Mouse (Mus musculus) forebrain, postnatal 0 days (tissue): ENCODE measurements at regions not wholly inside any gene's neighbourhood (a gene's known extent, or its start where the extent isn't known, plus 50 kb on each side); places are given as distances from the start of the nearest gene placed in this dataset.
"Not testable (repeated sequence)": the region's sequence is repeated elsewhere in the genome, so short reads cannot be mapped to it uniquely, and the experiment has no call there.

ENCODE experiments used
- ATAC-seq: fragments of 200-750 bp; cut with Nextera tagmentation; 2 replicates; pipeline ENCODE4 v1.8.0; 2017; ENCODE audit warnings: mild to moderate bottlenecking, moderate library complexity
- DNase-seq: peaks from one replicate; pipeline ENCODE4 v3.0.0-alpha.2; 2015
- H3K27ac ChIP-seq: fragments of 300-500 bp; sonication (generic); 2 replicates; pipeline ENCODE4 v1.5.1; 2014; ENCODE audit warnings: low read depth, mild to moderate bottlenecking, antibody characterized with exemption, low read length, moderate library complexity, mixed read lengths
- H3K27me3 ChIP-seq: fragments of 300-500 bp; sonication (generic); 2 replicates; pipeline ENCODE4 v1.6.1; 2014; ENCODE audit warnings: mild to moderate bottlenecking, low read length, mixed read lengths; ENCODE audit not compliant: insufficient read depth
- H3K36me3 ChIP-seq: fragments of 300-500 bp; sonication (generic); 2 replicates; pipeline ENCODE4 v1.6.1; 2014; ENCODE audit warnings: mild to moderate bottlenecking, moderate library complexity; ENCODE audit not compliant: insufficient read depth
- H3K4me1 ChIP-seq: fragments of 300-500 bp; sonication (generic); 2 replicates; pipeline ENCODE4 v1.6.1; 2014; ENCODE audit warnings: antibody characterized with exemption; ENCODE audit not compliant: insufficient read depth
- H3K4me2 ChIP-seq: fragments of 300-500 bp; sonication (generic); 2 replicates; pipeline ENCODE4 v1.6.1; 2014; ENCODE audit warnings: low read depth, mild to moderate bottlenecking, moderate library complexity
- H3K4me3 ChIP-seq: fragments of 300-500 bp; sonication (generic); 2 replicates; pipeline ENCODE4 v1.5.1; 2014; ENCODE audit warnings: low read depth, low read length, mixed read lengths
- H3K9ac ChIP-seq: fragments of 300-500 bp; sonication (generic); 2 replicates; pipeline ENCODE4 v1.6.1; 2014; ENCODE audit warnings: mild to moderate bottlenecking
- H3K9me3 ChIP-seq: fragments of 300-500 bp; sonication (generic); 2 replicates; pipeline ENCODE4 v1.6.1; 2016; ENCODE audit warnings: low read length
- CTCF ChIP-seq: sonication (generic); IDR thresholded peaks from 2 replicates; pipeline ENCODE4 v1.5.1; 2016; ENCODE audit warnings: antibody characterized with exemption, control low read depth, low read depth
- WGBS: fragments of 180-500 bp; shearing (Covaris S2); extraction: QIAGEN DNeasy Blood & Tissue Kit; methylation state at CpG from one replicate; pipeline ENCODE4 v1.1.7; 2014; 5-methylcytosine and 5-hydroxymethylcytosine counted together

DNA sequence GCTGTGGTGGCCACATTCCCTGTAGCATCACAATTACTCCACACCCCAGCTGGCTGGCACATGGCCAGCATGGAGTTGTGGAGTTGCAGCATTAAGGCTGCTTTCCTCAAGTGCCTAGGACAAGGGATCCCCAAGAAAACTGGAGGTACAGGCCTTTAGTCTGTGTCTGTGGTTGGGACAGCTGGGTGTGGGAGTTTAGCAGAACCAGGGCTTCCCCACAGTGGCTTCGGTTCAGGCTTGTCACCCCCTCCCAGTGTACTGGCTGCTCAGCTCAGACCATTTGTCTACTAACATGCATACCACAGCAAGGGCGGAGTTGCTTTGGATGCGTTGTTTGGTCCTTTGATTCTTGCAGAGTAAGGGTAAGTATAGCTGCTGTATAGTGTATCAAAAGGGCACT lies 79.1 kb upstream of the Neurl1b start:
- no peaks in the 10 kb centered on the region for H3K36me3 ChIP-seq
- 87% methylated on average over 3 of the region's 3 CpGs for WGBS
- TF ChIP-seq CTCF: no peak

DNA sequence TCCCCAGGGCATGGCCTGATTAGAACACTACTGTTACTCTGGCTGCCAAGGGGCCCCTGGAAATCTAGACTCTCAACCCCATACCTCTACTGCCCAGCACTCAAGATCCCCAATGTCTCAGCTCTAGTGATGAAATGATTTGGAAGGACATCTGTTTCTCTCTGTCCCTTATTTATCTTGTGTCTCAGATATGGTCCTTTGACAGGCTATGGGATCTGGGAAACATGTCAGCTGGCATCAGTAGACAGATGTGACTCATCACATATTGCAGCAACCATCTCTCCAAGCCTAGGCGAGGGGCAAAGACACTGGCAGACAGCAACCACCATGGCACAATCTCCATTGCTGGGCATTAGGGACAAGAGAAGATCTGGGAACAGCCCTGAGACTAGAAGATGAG lies 78.6 kb upstream of the Neurl1b start:
- Histone ChIP-seq H3K36me3 (no peaks in the 10 kb centered on the region), H3K27ac (no peak overlapping the region), H3K4me3 (no peak overlapping the region), H3K4me2 (no peak overlapping the region), H3K9me3 (no peaks in the 10 kb centered on the region), H3K9ac (no peak overlapping the region), H3K4me1 (no peaks in the 10 kb centered on the region), H3K27me3 (no peaks in the 10 kb centered on the region)
- DNase-seq (no peak), ATAC-seq (no peak)
- 96% methylated on average over 1 of the region's 1 CpGs for WGBS
- no peak for TF ChIP-seq CTCF

More for the DNA sequence above, 79.1 kb upstream of the Neurl1b start:
- H3K9ac ChIP-seq: no peak overlapping the region
- H3K27me3 ChIP-seq: no peaks in the 10 kb centered on the region
- ATAC-seq: no peak
- H3K4me2 ChIP-seq: no peak overlapping the region
- H3K9me3 ChIP-seq: no peaks in the 10 kb centered on the region
- no peak overlapping the region for H3K4me3 ChIP-seq
- H3K27ac ChIP-seq: no peak overlapping the region
- DNase-seq: no peak
- no peaks in the 10 kb centered on the region for H3K4me1 ChIP-seq

DNA sequence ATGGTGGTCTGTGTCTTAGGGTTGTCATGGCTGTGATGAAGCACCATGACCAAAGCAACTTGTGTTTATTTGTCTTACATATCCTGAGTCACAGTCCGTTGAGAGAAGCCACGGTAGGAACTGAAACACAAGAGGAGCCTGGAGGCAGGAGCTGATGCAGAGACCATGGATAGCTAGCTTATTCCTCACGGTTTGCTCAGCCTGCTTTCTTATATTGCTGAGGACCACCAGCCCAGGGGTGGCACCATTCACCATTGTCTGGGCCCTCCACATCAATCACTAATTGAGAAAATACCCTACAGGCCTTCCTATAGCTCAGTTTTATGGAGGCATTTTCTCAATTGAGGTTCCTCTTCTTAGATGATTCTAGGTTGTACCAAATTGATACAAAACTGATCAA lies 77.5 kb upstream of the Neurl1b start:
- DNase-seq (no peak), ATAC-seq (no peak)
- H3K27me3 ChIP-seq: no peaks in the 10 kb centered on the region
- no peak overlapping the region for H3K27ac ChIP-seq
- H3K9ac ChIP-seq: no peak overlapping the region
- H3K9me3 ChIP-seq: no peaks in the 10 kb centered on the region
- no peak overlapping the region for H3K4me3 ChIP-seq
- no peaks in the 10 kb centered on the region for H3K4me1 ChIP-seq
- no peaks in the 10 kb centered on the region for H3K36me3 ChIP-seq
- H3K4me2 ChIP-seq: no peak overlapping the region
- 65% methylated on average over 3 of the region's 3 CpGs for WGBS
- TF ChIP-seq CTCF: no peak

DNA sequence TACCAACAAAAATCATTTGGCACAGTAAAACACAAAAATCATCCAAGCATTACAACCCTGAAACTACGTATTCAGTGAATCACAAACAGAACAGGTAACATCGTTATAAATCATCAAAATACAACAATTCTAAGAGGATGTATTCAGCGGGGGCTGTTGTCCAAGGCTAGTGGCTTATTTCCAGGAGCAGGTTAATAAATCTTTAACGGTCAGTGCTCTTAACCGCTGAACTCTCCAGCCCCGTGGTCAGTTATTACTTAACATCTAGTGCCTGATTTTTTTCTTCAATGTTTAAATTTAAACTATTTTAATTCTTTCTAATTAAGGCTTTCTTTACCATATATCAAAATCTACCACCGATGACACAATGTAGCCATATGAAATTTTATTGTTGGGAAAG lies 69.2 kb upstream of the Neurl1b start:
- H3K4me1 ChIP-seq, DNase-seq, ATAC-seq, H3K9ac ChIP-seq, H3K4me3 ChIP-seq, H3K27me3 ChIP-seq, H3K9me3 ChIP-seq, H3K4me2 ChIP-seq, H3K36me3 ChIP-seq, H3K27ac ChIP-seq: not testable (repeated sequence)
- WGBS: 85% methylated on average over 7 of the region's 7 CpGs

DNA sequence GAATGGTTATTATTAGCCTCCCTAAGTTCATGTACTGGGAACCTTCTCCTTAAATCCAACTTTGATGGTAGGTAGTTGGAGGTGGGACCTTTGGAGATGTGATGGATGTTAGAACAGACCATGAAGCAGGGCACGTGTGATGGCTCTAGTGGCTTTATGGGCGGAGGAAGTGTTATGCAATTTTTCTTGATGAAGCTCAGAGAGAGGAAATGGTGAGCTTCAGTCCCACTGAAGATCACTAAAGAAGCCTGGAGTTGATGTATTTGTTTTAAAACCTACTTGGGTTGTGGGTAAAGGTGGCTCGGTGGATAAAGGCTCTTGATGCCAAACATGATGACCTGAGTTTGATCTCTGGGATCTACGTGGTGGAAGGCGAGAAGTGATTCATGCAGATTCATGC lies 66.5 kb upstream of the Neurl1b start:
- DNase-seq (no peak), ATAC-seq (no peak)
- Histone ChIP-seq H3K9ac (no peak overlapping the region), H3K9me3 (no peaks in the 10 kb centered on the region), H3K4me3 (no peak overlapping the region), H3K4me1 (no peaks in the 10 kb centered on the region), H3K27ac (no peak overlapping the region), H3K4me2 (no peak overlapping the region), H3K27me3 (no peaks in the 10 kb centered on the region), H3K36me3 (no peaks in the 10 kb centered on the region)
- 93% methylated on average over 5 of the region's 5 CpGs for WGBS
- no peak for TF ChIP-seq CTCF

DNA sequence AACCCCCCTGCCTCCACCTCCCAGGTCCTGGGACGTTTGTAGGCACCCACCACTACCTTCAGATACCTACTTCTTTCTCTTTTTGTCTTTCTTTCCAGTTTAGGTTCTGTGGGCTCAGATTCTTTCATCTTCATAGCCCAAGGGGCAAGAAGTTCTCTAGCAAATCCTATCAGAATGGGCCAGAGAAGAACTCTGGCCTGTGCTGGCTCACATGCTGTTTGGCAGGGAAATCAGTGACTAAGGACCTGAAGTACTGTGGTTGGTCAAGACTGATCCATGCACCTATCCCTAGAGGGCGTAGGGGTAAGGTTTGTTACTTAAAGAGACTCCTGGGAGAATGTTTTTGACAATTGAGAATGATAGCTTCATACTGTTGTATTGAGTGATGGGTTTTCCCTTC lies 64.9 kb upstream of the Neurl1b start:
- 47% methylated on average over 2 of the region's 2 CpGs for whole genome bisulfite sequencing
- no peak overlapping the region for H3K27ac ChIP-seq

DNA sequence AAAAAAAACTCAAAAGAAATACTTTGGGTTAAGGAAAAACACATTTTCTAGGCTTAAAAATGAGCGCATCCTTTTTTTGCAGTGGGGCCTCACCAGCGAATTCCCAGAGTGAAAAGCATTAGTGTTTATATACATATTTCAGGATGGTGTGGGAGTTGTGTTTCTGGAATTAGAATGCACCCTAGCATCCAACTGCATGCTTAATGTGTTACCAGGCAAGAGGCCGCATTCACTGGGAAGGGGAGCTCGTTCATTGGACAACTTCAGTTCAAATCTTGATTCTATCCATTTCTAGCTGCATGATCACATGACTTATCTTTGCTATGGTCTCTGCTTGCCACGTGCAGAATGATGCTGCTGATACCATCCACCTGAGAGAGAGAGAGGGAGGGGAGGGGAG lies 64.4 kb upstream of the Neurl1b start:
- Histone ChIP-seq H3K27ac (no peak overlapping the region), H3K27me3 (no peaks in the 10 kb centered on the region), H3K4me3 (no peak overlapping the region), H3K9ac (no peak overlapping the region), H3K4me2 (no peak overlapping the region), H3K4me1 (no peaks in the 10 kb centered on the region), H3K36me3 (no peaks in the 10 kb centered on the region), H3K9me3 (no peaks in the 10 kb centered on the region)
- DNase-seq (no peak), ATAC-seq (peak; percentile 20; the same call in 1 of the 2 replicates)
- WGBS: 74% methylated on average over 5 of the region's 5 CpGs
- no peak for TF ChIP-seq CTCF

More for the DNA sequence above, 64.9 kb upstream of the Neurl1b start:
- Histone ChIP-seq H3K9ac (no peak overlapping the region), H3K27me3 (no peaks in the 10 kb centered on the region), H3K36me3 (no peaks in the 10 kb centered on the region), H3K4me2 (no peak overlapping the region), H3K9me3 (no peaks in the 10 kb centered on the region), H3K4me1 (no peaks in the 10 kb centered on the region), H3K4me3 (no peak overlapping the region)
- DNase-seq (no peak), ATAC-seq (no peak)
- TF ChIP-seq CTCF: no peak

DNA sequence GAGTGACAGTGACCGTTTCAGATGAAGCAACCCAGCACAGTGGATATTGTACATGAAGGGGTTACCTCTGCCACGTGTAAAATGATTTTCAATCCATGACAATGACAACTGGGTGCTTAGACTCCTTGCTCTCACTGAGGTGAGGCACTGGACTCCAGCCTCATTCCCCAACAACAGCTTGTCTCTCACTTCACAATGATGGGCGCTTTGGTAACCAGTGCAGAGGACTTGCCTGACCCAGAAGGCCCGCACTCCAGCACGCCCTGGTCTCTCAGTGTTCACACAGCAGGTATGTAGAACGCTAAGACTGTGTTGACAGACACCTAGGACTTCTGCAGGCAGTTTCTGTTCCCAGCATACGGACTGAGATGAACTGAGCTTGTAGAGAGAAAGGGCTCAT lies 62.6 kb upstream of the Neurl1b start:
- 85% methylated on average over 7 of the region's 7 CpGs for WGBS
- no peak for TF ChIP-seq CTCF
- no peak overlapping the region for H3K9ac ChIP-seq
- H3K27ac ChIP-seq: no peak overlapping the region
- ATAC-seq (no peak), DNase-seq (no peak)
- H3K27me3 ChIP-seq: no peaks in the 10 kb centered on the region
- no peaks in the 10 kb centered on the region for H3K4me1 ChIP-seq
- H3K4me2 ChIP-seq: no peak overlapping the region
- no peaks in the 10 kb centered on the region for H3K36me3 ChIP-seq
- H3K4me3 ChIP-seq: no peak overlapping the region
- no peaks in the 10 kb centered on the region for H3K9me3 ChIP-seq
